Mouse (Mus musculus) spleen, embryonic (tissue): ENCODE data around the gene Sept9.

Experiments used
- CTCF ChIA-PET: fragments of 350-600 bp; sonication (Branson Sonifier 250); formaldehyde crosslinking; loops from one replicate; lab custom pipeline; 2022; lab: Charles Lee

Gene Sept9

DNA sequence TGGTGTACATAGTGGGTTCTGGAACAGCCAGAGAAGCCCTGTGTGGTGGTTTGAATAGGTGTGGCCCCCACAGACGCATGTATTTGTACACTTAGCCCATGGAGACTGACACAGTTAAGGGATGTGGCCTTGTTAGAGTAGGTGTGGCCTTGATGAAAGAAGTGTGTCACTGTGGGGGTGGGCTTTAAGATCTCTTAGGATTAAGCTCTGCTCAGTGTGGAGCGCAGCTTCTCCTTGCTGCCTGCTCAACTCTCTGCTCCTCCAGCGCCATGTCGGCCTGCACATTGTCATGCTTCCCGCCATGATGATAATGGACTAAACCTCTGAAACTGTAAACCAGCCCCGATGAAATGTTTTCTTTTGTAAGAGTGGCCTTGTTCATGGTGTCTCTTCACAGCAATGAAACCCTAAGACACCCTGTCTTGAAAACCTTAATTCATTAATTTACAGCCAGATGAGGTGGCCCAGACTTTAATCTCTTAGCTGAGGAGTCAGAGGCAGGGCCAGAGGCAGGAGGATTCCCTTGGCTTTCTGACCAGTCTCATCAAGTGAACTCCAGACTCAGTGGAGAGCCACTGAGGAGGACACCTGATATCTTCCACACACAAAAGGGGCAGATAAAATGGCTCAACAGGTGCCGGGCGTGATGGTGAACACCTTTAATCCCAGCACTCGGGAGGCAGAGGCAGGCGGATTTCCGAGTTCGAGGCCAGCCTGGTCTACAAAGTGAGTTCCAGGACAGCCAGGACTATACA lies 44.3 kb downstream of the Sept9 start:
- CTCF ChIA-PET, result interaction anchor here (0.9 kb wide), 1 partner anchor 115 kb away, joined by 3 read pairs; no protein-coding TSS in a partner anchor

DNA sequence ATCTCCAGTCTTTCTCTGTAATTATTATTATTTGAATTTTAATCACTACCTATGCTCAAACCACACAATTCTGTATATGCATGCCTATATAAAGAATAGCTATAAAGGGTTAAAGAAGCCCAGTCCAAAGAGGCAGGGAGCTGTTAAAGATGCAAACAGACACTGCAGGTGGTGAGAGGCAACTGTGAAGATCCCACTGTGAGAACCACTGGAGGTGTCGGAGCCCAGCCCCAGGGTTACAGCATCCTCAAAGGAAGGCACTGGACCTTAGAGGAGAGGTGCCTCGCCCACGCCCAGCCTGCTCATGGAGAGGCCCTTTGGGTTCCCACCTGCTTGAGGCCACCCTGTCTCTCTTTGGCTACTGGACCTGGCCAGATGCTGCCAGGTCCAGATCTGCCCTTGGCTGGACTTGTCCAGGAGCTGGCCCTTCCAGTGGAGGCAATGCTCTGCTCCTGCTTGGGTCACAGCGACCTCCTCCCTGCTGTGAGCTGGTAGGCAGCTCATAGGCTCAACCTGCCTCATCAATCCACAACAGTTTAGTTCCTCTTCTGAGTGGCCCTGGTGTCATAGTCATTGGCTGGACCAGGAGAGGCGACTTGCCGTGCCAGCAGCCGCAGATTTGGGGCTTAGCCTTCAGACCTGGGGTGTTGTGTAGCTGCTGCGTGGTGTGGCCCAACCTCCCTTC lies 45.7 kb downstream of the Sept9 start:
- CTCF ChIA-PET, result no interaction called here

DNA sequence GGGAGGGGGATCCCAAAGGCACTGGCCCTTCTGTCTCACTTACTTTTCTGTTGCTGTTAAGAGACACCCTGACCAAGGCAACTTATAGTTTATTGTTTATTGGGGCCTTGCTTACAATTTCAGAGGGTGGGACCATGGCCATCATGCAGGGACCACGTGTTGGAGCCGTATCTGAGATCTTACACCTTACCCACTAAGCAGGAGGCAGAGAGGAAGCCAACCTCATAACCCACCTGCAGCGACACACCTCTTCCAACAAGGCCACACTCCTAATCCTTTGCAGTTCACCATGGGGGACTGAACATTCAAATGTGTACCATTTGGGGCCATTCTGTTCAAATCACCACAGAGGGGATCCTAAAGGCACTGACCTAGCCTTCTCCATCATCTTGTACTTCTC lies 46.4 kb downstream of the Sept9 start:
- CTCF ChIA-PET, result no interaction called here

DNA sequence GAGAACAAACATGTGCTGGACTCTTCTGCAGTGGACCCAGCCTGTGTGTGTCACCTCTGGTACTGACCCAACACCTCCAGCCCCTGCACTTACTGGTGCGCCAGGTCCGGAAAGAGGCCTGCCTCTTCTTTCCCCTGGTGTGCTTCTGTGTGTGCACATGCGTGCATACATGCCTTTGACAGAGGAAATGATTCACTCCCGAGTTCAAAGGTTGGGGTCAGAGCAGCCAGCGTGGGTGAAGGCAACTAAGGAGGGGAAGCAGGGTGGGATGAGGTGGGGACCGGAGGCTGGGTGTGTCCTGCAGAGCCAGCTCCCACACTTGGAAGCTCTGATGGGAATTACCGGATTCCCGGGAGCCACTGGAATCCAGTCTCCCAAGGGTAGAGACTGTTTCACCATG lies 46.8 kb downstream of the Sept9 start:
- CTCF ChIA-PET, result no interaction called here

DNA sequence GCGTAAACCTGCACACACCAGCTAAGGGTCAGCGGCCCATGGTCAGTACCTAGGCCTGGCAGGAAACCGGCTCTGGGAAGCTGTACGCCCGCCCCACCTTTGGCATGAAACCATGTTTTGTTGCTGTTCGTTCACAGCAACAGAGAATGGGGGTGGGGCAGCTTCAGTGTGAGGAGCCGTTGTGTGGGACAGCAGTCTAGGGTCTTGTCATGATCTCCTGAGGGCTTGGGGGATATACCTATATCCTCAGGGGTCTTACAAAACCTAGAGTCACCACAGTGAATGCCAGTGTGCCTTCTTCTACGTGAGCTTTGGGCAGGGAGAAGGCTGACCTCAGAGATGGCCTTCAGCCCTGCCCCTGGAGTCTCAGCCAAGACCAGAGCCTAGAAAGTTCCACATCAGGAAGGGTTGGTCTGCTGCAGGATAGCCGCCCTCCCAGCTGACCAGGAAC lies 47.5 kb downstream of the Sept9 start:
- CTCF ChIA-PET, result no interaction called here

DNA sequence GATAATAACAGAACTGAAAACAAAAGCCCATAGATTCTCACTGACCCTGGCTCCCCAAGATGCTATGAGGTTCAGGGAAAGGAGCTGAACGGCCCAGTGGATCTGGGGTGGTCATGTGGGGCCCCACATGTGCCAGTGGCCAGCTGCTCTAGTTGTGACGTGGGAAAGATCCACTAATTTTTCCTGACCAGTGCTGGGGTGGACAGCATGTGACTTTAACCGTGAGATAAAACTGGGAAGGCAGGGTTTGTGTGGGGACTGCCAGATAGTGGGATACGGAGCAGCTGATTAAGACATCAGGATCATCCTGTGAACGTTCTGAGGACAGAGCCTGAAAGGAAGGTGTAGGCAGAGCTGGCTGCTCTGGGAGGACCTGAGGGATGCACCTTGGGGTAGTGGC lies 48.1 kb downstream of the Sept9 start:
- CTCF ChIA-PET, result no interaction called here

DNA sequence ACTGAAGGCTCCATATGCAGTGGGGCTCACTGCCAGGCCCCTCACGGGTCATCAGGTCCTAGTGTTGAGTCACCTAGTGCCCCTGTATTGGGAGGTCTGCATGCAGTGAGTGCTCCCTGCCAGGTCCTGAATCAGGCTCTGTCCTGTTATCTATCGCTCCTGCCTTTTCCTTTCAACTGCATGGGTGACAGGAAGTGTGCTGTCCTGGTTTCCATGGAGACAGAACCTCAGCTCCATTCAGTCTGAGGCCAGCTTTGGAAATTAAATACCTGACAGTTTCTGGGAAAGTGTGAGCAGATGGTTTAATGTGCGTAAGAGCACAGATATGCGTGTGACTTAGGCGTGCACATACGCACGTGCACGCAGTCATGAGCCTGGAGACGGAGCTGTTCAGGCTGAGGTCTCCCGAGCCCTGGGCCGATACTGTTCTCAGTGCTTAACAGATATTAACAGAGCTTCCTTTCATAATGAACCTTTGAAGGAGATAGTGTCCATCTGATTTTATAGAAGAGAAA lies 49.3 kb downstream of the Sept9 start:
- CTCF ChIA-PET, result no interaction called here

DNA sequence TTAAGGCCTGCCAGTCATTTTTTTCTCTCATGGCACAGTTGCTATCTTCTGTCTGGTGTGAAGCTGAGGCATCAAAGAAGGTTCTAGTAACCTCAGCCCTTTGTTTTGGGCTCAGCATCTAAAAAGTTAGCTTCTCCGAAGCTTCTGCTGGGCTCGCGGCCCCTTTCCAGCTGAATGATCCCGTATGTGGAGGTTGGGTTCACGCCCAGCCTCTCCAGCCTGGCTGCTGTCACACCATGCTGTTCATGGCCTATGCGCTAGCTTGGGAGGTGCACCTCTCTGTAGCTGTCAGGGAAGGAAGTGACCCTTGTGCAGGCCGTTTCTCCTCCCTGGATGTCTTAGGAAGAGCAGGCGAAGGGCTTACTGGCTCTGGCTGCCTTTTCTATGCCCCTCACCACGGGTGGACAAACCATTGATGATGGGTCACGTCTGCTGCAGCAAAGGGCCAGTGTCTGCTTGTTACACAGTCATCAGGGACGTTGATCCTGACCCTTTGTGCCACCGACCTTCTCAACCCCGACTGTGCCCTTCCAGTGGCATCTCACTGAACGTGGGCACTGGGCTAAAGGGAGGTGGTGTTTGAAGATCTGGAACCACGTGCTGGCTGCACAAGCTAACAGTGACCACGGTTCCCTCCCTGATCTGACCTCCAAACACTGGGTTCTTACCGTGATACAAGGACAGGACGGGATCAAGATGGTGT lies 50.0 kb downstream of the Sept9 start:
- CTCF ChIA-PET, result no interaction called here

DNA sequence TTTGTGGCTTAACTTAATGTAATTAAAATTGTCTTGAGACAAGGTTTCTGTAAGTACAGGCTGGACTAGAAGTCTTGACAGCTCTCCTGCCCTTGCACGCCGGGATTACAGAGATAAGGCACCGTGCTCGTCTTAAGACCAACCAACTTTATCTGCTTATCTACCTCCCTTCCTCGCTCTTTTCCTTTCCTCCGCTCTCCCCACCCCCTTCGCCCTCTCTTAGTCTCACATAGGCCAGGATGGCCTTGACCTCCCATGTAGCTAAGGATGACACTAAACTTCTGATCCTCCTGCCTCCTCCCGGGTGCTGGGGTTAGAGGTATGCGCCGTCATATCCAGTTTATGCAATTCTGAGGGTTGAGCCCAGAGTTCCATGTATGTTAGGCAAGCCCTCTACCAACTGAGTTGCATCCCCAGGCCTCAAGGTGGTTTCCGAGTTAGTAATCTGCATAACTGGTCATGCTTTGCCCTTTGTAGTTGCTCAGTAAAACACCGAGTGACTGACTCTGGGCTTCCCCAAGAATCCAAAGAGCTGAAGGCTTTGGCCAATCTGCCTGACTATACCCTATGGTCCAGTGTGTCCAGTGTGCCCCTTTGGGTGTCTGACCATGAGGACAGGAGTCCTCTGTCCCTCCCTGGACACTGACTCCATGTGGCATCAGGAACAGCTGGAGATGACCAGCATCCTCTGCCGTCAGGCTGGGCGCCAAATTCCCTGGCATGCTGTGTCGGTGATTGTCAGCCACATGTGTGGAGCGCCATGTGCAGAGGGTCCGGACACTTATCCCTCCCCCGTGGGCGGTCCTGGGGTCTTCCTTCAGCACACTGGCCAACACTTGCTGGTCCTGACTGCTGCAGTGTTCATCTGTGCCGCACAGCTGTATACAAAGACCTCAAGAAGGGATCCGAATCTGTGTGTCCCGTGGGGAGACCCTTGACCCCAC lies 50.8 kb downstream of the Sept9 start:
- CTCF ChIA-PET, result no interaction called here

DNA sequence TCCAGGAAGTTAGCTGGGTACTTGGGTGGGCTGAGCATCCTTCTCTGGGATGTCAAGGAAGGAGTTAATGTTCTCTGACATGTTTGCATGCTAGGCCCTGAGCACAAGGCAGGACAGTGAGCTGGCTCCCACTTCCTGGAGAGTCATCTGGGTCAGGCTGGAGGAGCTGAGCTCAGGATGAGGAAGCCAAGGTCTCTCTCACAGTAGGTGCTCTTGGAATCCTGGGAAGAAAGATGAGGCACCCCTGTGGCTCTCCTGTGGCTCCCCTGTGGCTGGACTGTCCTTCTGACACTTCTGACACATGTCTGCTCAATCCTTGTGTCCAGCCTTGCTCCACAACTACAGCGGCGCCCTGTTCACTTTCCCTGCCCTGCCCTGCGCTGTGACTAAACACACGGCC lies 52.3 kb downstream of the Sept9 start:
- CTCF ChIA-PET, result no interaction called here

DNA sequence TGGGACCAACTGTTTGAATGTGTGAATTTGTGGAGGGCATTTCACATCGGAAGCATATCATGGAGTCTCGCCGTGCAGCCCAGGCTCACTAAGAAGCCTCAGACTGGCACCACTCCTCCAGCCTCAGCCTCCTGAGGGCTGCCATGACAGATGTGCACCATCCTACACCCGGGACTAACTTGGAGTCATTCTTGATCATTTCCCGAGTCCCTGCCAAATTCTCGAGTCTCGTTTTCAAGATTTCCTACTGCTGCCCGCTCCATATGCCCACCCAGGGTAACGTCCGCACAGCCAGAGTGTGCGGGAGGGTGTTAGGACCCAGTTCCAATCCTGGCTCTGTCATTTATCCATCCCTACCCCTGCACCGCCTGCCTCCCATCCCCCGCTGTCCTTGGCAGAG lies 53.4 kb downstream of the Sept9 start:
- CTCF ChIA-PET, result interaction anchor here (0.6 kb wide), 1 partner anchor 103 kb away, joined by 3 read pairs; no protein-coding TSS in a partner anchor

DNA sequence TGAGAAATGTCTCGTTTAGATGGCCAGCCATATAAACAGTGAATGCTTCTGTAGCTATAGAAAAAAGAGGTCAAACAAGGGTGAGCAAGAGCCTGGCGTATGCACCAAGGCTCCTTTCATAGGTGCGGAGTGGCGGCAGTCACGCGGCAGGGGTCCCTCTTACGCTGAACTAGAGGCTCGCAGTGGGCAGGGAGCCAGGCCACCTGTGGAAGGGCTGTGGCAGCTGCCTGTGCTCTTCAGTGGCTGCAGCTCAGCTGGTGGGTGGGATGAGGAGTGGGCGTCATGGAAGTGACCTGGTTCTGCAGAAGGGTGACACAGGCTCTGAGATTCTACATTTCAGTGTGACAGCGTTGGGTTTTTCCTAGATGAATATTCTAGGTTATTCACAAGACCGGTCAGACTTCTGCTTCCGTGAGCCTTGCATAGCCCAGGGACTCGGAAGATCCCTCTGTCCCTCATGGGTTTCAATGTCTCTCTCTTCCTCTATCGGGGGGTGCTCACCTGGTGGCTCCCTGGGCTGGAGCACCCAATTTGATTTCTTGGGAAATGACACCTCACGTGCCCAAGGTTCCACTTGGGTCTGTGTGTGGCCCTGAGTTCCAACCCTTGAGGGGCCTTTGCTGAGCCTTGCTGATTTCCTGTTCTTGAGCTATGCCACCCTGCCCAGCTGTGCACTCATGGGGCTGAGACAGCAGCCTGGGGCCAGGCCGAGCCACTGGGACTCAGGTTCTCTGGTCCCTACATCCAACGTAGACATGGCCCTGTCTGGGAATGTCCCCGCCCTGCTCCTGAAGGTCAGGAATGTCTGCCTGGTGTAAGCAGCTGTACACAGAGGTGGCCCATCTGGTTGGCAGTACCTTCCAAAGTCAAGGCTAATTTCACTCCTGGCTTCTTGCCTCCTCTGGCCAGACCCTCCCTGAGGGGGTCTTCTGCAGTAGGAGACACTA lies 55.0 kb downstream of the Sept9 start:
- CTCF ChIA-PET, result interaction anchor here (0.7 kb wide), 1 partner anchor 423 kb away, joined by 4 read pairs; no protein-coding TSS in a partner anchor

DNA sequence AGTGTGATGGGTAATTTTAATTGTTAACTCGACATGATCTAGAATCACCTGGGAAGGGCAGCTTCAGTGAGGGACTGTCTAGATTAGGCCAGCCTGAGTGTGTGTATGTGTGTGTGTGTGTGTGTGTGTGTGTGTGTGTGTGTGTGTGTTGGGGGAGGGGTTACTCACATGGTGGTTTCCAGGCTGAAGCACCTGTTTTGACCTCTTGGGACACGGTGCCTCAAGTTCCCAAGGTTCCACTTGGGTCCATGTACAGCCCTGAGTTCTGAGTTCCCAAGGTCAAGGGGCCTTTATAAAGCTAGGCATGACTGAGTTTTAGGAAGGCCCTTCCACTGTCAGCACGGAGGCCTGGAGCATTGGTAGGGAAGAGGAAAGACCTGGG lies 55.6 kb downstream of the Sept9 start:
- CTCF ChIA-PET, result no interaction called here

DNA sequence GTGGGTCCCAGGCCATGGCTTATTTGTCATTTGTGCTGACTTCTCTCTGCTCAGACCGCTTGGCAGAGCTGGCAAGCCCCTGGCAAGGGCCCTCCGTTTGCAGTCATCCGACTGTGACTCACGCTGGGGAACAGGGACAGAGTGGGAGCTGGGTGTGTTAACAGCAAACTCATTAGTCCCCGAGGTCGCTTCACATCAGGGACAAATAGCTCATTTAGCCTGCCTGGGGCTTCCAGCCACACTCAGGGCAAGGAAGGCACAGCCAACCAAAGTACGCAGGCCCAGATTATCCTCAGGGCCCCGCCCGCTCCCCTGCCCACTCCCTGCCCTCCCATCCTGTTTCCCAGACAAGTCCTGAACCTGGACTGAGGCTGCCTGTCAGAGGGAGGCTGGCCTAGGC lies 56.6 kb downstream of the Sept9 start:
- CTCF ChIA-PET, result no interaction called here

DNA sequence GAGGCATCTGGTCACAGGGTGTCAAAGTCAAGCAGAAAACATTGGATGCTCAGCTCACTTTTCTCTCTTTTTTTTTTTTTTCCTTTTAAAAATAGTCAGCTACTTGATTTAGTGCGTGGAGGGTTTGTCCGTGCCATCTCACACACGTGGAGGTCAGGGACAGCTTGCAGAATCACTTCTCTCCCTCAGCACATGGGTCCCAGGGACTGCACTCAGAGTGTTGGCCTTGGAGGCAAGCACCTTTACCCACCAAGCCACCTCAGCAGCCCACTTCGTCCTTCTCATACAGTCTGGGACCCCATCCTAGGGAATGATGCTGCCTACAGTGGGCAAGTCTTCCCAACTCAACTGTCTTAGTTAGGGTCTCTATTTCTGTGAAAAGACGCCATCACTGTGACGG lies 57.4 kb downstream of the Sept9 start:
- CTCF ChIA-PET, result no interaction called here

DNA sequence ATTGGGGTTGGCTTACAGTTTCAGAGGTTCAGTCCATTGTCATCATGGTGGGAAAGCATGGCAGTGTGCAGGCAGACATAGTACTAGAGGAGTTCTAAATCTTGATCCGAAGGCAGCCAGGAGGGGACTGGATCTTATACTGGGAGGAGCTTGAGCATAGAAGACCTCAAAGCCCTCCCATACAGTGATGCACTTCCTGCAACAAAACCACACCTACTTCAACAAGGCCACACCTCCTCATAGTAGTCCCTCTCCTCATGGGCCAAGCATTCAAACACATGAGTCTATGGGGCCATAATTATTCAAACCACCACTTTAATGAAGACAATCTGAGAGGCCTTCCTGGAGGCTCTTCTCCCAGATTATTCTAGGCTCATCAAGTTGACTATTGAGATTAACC lies 57.8 kb downstream of the Sept9 start:
- CTCF ChIA-PET, result no interaction called here

DNA sequence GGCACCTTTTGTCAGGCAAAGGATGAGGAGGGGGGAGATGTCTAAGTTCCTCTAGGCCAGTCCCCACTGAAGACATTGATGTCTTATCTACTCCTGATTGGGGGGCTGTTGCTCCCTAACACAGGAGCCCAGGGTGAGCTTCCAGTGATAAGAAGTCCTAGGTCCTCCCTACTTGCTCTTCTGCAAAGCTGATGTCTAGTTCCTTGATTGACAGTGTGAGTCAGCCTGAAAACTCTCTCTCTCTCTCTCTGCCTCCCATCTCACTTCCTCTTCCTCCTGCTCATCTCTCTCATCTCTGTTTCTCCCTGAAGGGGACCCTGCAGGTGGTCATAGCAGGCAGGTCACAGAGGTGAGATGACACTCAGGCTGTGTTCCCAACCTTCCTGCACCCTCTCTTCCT lies 58.4 kb downstream of the Sept9 start:
- CTCF ChIA-PET, result no interaction called here

DNA sequence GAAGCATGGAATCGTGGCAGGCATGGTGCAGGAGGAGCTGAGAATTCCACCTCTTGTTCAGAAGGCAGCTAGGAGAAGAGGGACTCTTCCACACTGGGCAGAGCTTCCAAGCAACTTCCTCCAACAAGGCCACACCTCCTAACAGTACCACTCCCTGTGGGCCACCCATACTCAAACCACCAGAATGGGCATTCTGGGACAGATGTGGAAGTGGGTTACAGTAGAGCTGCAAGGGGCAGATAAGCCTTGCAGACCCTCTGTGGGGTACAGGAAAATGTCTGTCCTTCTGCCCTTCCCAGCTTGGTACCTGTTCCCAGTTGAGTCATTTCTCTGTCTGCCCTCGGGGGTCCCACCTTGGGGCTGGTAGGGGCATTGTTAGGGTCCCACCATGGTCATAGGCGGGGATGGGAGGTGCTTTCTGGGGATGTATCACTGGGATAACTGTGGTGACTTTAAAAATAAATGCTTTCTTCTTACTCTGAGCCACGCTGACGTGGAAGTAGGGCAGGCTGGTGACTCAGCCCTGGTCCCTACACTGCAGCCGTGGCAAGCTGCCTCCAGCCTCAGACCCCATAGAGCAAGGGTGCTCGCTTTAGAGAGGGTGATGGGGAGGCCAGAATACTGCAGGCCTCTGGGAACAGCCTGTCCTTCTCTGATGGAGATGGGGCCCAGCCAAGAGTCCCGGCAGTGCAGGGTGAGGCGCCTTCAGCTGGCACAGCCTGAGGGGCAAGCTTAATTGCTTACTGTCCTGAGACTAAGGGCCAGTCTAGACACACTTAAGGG lies 59.9 kb downstream of the Sept9 start:
- CTCF ChIA-PET, result no interaction called here

DNA sequence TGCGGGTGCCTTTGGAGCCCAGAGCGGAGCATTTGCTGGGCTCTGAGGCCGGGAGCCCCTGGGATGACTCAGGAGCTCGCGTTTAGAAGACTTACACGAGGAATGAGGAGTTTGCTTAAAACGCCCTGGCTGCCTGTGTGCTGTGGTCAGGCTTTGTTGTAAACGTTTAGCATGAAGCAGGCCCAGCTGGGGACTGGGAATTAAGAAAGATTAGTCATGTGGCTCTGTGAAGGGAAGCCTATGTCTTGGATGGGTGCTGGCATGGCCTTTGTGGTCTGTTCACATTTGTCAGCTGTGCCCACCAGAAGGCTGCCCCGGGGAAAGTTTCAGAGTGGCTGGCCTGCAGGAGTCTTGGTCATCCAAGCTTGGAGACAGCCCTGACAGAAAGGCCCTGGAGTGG lies 61.2 kb downstream of the Sept9 start:
- CTCF ChIA-PET, result no interaction called here
